ENCODE assay signal across 18 mouse cellular contexts in genomic region chr15:36891296-36891695, GRCm38 (mm10).
"Had no signal": no experiment of that assay in that cellular context is flagged by ENCODE, and none has a peak within 500 bp of the region (broad histone marks: within the 10 kb centered on the region; RNA-seq: fewer than 3 reads in every experiment).

No protein-coding gene starts in this region.

- H3K27me3 ChIP-seq: midbrain, embryonic 15.5 days; neural tube, embryonic 13.5 days; neural tube, embryonic 15.5 days had no signal

- H3K4me3 ChIP-seq: midbrain, embryonic 10.5 days; midbrain, embryonic 13.5 days; midbrain, embryonic 15.5 days; myocyte; neural tube, embryonic 13.5 days; neural tube, embryonic 15.5 days had no signal

- DNase-seq: lung, adult 18-20 months; lung, embryonic 14.5 days; lung, postnatal 10 days; lung, postnatal 4 days; retina, postnatal 1 day; right cerebral cortex, adult 18-20 months; right cerebral cortex, postnatal 25 days; right cerebral cortex, postnatal 4 days; spleen, adult 18-20 months; thymus, adult 18-20 months; thymus, postnatal 14 days; thymus, postnatal 36 days had no signal

- H3K4me2 ChIP-seq: lung, embryonic 14.5 days; midbrain, embryonic 13.5 days; neural tube, embryonic 13.5 days had no signal

- H3K27ac ChIP-seq: midbrain, embryonic 10.5 days; midbrain, embryonic 13.5 days; neural tube, embryonic 13.5 days; neural tube, embryonic 15.5 days had no signal

- ATAC-seq: midbrain, embryonic 13.5 days; midbrain, embryonic 15.5 days had no signal

- H3K9ac ChIP-seq: lung, embryonic 14.5 days; midbrain, embryonic 13.5 days; midbrain, embryonic 15.5 days; neural tube, embryonic 13.5 days; neural tube, embryonic 15.5 days had no signal

- H3K36me3 ChIP-seq: midbrain, embryonic 10.5 days; midbrain, embryonic 13.5 days; midbrain, embryonic 15.5 days; neural tube, embryonic 13.5 days; neural tube, embryonic 15.5 days had no signal

- H3K9me3 ChIP-seq: midbrain, embryonic 10.5 days; midbrain, embryonic 13.5 days; midbrain, embryonic 15.5 days; neural tube, embryonic 13.5 days; neural tube, embryonic 15.5 days had no signal
